Mouse (Mus musculus) CH12.LX (cell line): ENCODE measurements around the gene Dmd.

ENCODE experiments used
- CTCF ChIP-seq, 2 experiments: IDR thresholded peaks in 1 of 2; conservative IDR thresholded peaks in 1 of 2; 2 replicates each; pipeline ENCODE4 v1.5.1; 2011 to 2012; ENCODE audit warnings: low read depth in 2 of 2, low read length in 2 of 2, improper control_type of control experiment in 1 of 2, inconsistent platforms in 1 of 2, mild to moderate bottlenecking in 1 of 2, moderate library complexity in 1 of 2
- ELF1 ChIP-seq: IDR thresholded peaks from 2 replicates; pipeline ENCODE4 v1.6.1; 2014; ENCODE audit warnings: low read depth, mild to moderate bottlenecking, inconsistent platforms, low read length, improper control_type of control experiment
- POLR2A ChIP-seq: IDR thresholded peaks from 2 replicates; pipeline ENCODE4 v1.6.1; 2011; ENCODE audit warnings: low read depth, mild to moderate bottlenecking, improper control_type of control experiment, low read length

DNA sequence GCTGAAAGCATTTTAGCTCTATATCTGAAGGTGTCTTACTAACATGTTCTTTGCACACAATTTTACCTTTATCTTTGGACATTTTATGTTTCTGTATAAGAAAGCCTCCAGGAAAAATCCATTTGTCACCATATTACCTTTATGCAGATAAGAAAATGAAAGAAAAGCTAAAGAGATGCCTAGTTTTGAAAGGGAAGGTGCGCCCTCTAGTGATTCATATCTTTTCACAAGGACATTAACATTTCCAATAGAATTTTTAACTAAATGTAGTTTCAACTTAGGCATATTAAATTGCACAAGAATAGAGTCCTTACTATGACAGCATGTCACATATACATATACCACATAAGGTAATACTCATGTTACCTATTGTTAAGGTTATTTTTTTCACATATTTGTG lies 791.9 kb downstream of the Dmd start:
- no peak for TF ChIP-seq ELF1
- no peak for TF ChIP-seq CTCF (conservative IDR thresholded peaks at IDR 0.05 in 1 of 2, IDR thresholded peaks at IDR 0.05 in 1 of 2; ENCODE audit: low read depth in 2 of 2, low read length in 2 of 2)
- no peak for TF ChIP-seq POLR2A
